ENCODE assay signal across 26 mouse cellular contexts in genomic region chr9:102852076-102853022, GRCm38 (mm10). TPM values are rescaled to one million over a fixed set of nuclear protein-coding genes. Genes with fewer than 3 reads are reported as not detected.
DNase-seq lines count a peak whose midpoint lies in the region; ATAC-seq lines count a peak whose summit lies in the region.
"Had no signal": no experiment of that assay in that cellular context is flagged by ENCODE, and none has a peak within 500 bp of the region (broad histone marks: within the 10 kb centered on the region; RNA-seq: fewer than 3 reads in every experiment).

No protein-coding gene starts in this region.

- peaks cover 40% of the 10 kb centered on the region for H3K4me1 ChIP-seq in erythroblast, embryonic 14.5 days (ENCODE audit: control insufficient read depth)
- H3K4me1 ChIP-seq in megakaryocyte, embryonic 14.5 days = peaks cover 36% of the 10 kb centered on the region

- peaks cover 2% of the 10 kb centered on the region; the same call in 1 of the 2 replicates for H3K9me3 ChIP-seq in erythroblast, embryonic 14.5 days (ENCODE audit: control insufficient read depth, low read length)
- peaks cover 14% of the 10 kb centered on the region for H3K9me3 ChIP-seq in megakaryocyte, embryonic 14.5 days
- H3K9me3 ChIP-seq: embryonic facial prominence, embryonic 13.5 days; forebrain, embryonic 13.5 days; hindbrain, embryonic 12.5 days; hindbrain, embryonic 15.5 days; intestine, embryonic 15.5 days had no signal

- no peaks in the 10 kb centered on the region for H3K27me3 ChIP-seq in erythroblast, embryonic 14.5 days (ENCODE audit: control insufficient read depth)
- peaks cover 3% of the 10 kb centered on the region for H3K27me3 ChIP-seq in megakaryocyte, embryonic 14.5 days (replicated peaks)
- H3K27me3 ChIP-seq: embryonic facial prominence, embryonic 13.5 days; forebrain, embryonic 13.5 days; hindbrain, embryonic 12.5 days; hindbrain, embryonic 15.5 days; intestine, embryonic 15.5 days had no signal

- peak; percentile 86 for DNase-seq in MEL-GATA-1-ER (ENCODE audit: extremely low read depth, low read depth)
- DNase-seq in heart, adult 8-10 months (ENCODE audit: low spot score) = no peak
- no peak for DNase-seq in frontal cortex, postnatal 14 days (ENCODE audit: low spot score in 2 of 2)
- DNase-seq: adrenal gland, adult 2 months; adrenal gland, postnatal 14 days; cerebellum, adult 11-12 months; cerebellum, adult 8-10 months; cerebellum, postnatal 10 days; cerebellum, postnatal 36 days; embryo, embryonic 11 days; gastrocnemius, postnatal 10 days; gastrocnemius, postnatal 36 days; heart, adult 2 months; kidney, adult 11 months had no signal

- peak overlapping the region; percentile 4 for H3K4me3 ChIP-seq in erythroblast, embryonic 14.5 days (replicated peaks)
- peak overlapping the region; percentile 73 for H3K4me3 ChIP-seq in megakaryocyte, embryonic 14.5 days (replicated peaks)
- H3K4me3 ChIP-seq: embryonic facial prominence, embryonic 10.5 days; embryonic facial prominence, embryonic 13.5 days; forebrain, embryonic 13.5 days; heart, adult 2 months; hindbrain, embryonic 12.5 days; hindbrain, embryonic 15.5 days; intestine, embryonic 15.5 days had no signal

- H3K36me3 ChIP-seq in erythroblast, embryonic 14.5 days (ENCODE audit: control insufficient read depth) = peaks cover 6% of the 10 kb centered on the region
- H3K36me3 ChIP-seq in megakaryocyte, embryonic 14.5 days (replicated peaks; ENCODE audit: low read length) = peaks cover 12% of the 10 kb centered on the region
- H3K36me3 ChIP-seq: hindbrain, embryonic 12.5 days; hindbrain, embryonic 15.5 days had no signal

- no peak for ATAC-seq in erythroblast, adult 5-6 weeks (replicated peaks; ENCODE audit: low FRiP score, poor library complexity, severe bottlenecking)
- no peak for ATAC-seq in megakaryocyte, adult 5-6 weeks (ENCODE audit: poor library complexity, severe bottlenecking)
- no peak for ATAC-seq in frontal cortex, adult (ENCODE audit: low TSS enrichment)
- ATAC-seq: forebrain, embryonic 13.5 days; forebrain, embryonic 16.5 days; intestine, embryonic 15.5 days had no signal

RNA-seq across cellular contexts. Expression of gene Ryk, which starts 17.6 kb away (rescaled TPM):
- 0.48 and 0.84 TPM in 2 replicates for polyA plus RNA-seq in erythroblast, embryonic 14.5 days (2012)
- total RNA-seq in erythroblast, adult 5-6 weeks (2015; ENCODE audit: low replicate concordance) = 0.42 and 1.3 TPM in 2 replicates
- 0.68 and 2.1 TPM in 2 replicates for total RNA-seq in erythroblast, adult 5-6 weeks (2017; ENCODE audit: low replicate concordance)
- 2.4 TPM in 1 of 2 replicates, not detected in the other for polyA plus RNA-seq in megakaryocyte, embryonic 14.5 days (2012; ENCODE audit: insufficient read depth, low replicate concordance)
- 0.07 and 0.41 TPM in 2 replicates for total RNA-seq in megakaryocyte, adult 5-6 weeks (2015)
- 5.0 TPM in 1 of 2 replicates, not detected in the other for total RNA-seq in megakaryocyte, adult 5-6 weeks (2017)
- total RNA-seq in heart, adult 8-10 months (2022) = 10 to 100 TPM; 35.0 to 41.6 (median 36.9) TPM

Comparison
In these comparisons a context has a peak if more than half of its experiments do, and no peak if none do; other contexts are left out.
1. RNA of gene Ryk, which starts 17.6 kb away (total RNA-seq): 35.0 to 41.6 TPM in heart, adult 8-10 months; 0.42 to 2.1 TPM in erythroblast, adult 5-6 weeks and 0.07 to 5.0 TPM in megakaryocyte, adult 5-6 weeks; every median in the first group is over 4 times any median in the second.